In the genomic region with DNA sequence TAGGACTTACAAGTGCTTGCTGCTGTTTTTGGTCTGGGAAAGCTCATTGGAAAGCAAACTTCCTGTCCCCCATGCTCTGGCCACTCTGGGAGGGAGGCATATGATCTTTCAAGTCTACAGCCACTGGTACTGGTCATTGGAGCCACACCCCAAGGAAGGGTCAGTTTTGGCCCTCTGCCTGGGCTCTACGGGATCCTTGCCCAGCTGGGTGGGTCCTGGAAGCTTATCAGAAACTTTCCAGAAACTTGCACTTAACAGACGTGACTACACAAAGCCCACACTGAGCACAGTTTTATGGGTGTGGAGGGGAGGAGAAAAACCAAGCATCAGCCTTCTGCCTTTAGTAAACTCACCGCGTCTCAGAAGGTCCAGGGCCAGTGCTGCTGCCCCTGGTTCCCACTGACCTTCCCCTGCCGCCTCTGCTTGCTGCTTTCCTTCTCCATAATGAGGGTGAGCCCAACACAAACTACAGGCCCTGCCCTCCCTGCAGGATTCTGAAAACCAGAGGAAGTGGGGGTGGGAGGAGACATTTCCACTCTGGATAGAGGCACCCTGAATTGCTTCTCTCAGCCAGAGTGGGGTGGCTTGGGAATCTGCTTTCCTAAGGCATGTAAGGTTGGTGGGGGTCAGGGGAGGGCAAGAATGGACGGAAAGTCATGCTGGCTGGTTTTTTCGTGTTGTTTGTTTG, we compare ENCODE assay signal across 9 mouse cellular contexts. TPM values are rescaled to one million over a fixed set of nuclear protein-coding genes. Genes with fewer than 3 reads are reported as not detected.
A peak's percentile ranks its signal among the peaks of the same experiment; 100 is the strongest.
DNase-seq lines count a peak whose midpoint lies in the region; ATAC-seq and TF ChIP-seq lines count a peak whose summit lies in the region.
"Had no signal": no experiment of that assay in that cellular context is flagged by ENCODE, and none has a peak within 500 bp of the region (broad histone marks: within the 10 kb centered on the region; RNA-seq: fewer than 3 reads in every experiment).

No protein-coding gene starts in this region.

- 70% methylated on average over 7 of the region's 7 CpGs for WGBS in hindbrain, embryonic 16.5 days
- 80% methylated on average over 7 of the region's 7 CpGs for WGBS in hindbrain, embryonic 12.5 days
- WGBS in heart, adult 2 months: 32% methylated on average over 7 of the region's 7 CpGs
- 47% methylated on average over 7 of the region's 7 CpGs for WGBS in kidney, postnatal 0 days

- H3K79me2 ChIP-seq in heart, adult 2 months (replicated peaks; ENCODE audit: control insufficient read depth, insufficient read depth, low read length): no peaks in the 10 kb centered on the region

- H3K27me3 ChIP-seq in hindbrain, embryonic 16.5 days (replicated peaks; ENCODE audit: control insufficient read depth, insufficient read depth, low read length): no peaks in the 10 kb centered on the region
- H3K27me3 ChIP-seq in hindbrain, embryonic 12.5 days: no peaks in the 10 kb centered on the region
- H3K27me3 ChIP-seq in heart, adult 2 months (ENCODE audit: control insufficient read depth, insufficient read depth, low read length): no peaks in the 10 kb centered on the region
- no peaks in the 10 kb centered on the region for H3K27me3 ChIP-seq in kidney, postnatal 0 days (ENCODE audit: insufficient read depth, low read length)
- H3K27me3 ChIP-seq: limb, embryonic 15.5 days had no signal

- H3K4me1 ChIP-seq in hindbrain, embryonic 16.5 days (ENCODE audit: control insufficient read depth, insufficient read depth, low read depth, low read length): no peaks in the 10 kb centered on the region
- peaks cover 4% of the 10 kb centered on the region; the same call in 1 of the 2 replicates for H3K4me1 ChIP-seq in hindbrain, embryonic 12.5 days
- H3K4me1 ChIP-seq in heart, adult 2 months (ENCODE audit: control insufficient read depth, insufficient read depth, low read length): no peaks in the 10 kb centered on the region; the same call in 1 of the 2 replicates
- H3K4me1 ChIP-seq in kidney, postnatal 0 days (replicated peaks; ENCODE audit: insufficient read depth, low read length): no peaks in the 10 kb centered on the region
- H3K4me1 ChIP-seq: limb, embryonic 15.5 days had no signal

- intact Hi-C loops in heart, adult 2 months (cut with DNase I): loop anchor here (2.0 kb wide), 2 partner anchors 38 to 50 kb away; a partner anchor contains a TSS

- H3K9me3 ChIP-seq in hindbrain, embryonic 16.5 days (ENCODE audit: control insufficient read depth, low read length): peaks cover 3% of the 10 kb centered on the region; the same call in 1 of the 2 replicates
- H3K9me3 ChIP-seq in hindbrain, embryonic 12.5 days (replicated peaks): no peaks in the 10 kb centered on the region
- H3K9me3 ChIP-seq in kidney, postnatal 0 days (replicated peaks; ENCODE audit: low read length): no peaks in the 10 kb centered on the region
- H3K9me3 ChIP-seq: limb, embryonic 15.5 days had no signal

- no peak overlapping the region for H3K9ac ChIP-seq in hindbrain, embryonic 16.5 days (ENCODE audit: low read depth, low read length)
- no peak overlapping the region for H3K9ac ChIP-seq in hindbrain, embryonic 12.5 days
- H3K9ac ChIP-seq in heart, adult 2 months (ENCODE audit: low read depth, low read length): no peak overlapping the region
- no peak overlapping the region for H3K9ac ChIP-seq in kidney, postnatal 0 days (ENCODE audit: low read depth, low read length)
- H3K9ac ChIP-seq: limb, embryonic 15.5 days had no signal

- peak; percentile 12 for TF ChIP-seq EP300 in heart, adult 2 months (IDR thresholded peaks at IDR 0.05; ENCODE audit: insufficient read depth, low read depth, low read length)

- no peak overlapping the region for H3K27ac ChIP-seq in hindbrain, embryonic 16.5 days (ENCODE audit: low read depth, low read length)
- no peak overlapping the region for H3K27ac ChIP-seq in hindbrain, embryonic 12.5 days
- H3K27ac ChIP-seq in heart, adult 2 months: peak overlapping the region; percentile 90
- H3K27ac ChIP-seq in kidney, postnatal 0 days: peak overlapping the region; percentile 3; the same call in 1 of the 2 replicates
- H3K27ac ChIP-seq: limb, embryonic 15.5 days had no signal

- H3K36me3 ChIP-seq in hindbrain, embryonic 16.5 days (ENCODE audit: control insufficient read depth, insufficient read depth, low read length): no peaks in the 10 kb centered on the region
- H3K36me3 ChIP-seq in hindbrain, embryonic 12.5 days: no peaks in the 10 kb centered on the region
- no peaks in the 10 kb centered on the region; the same call in 1 of the 2 replicates for H3K36me3 ChIP-seq in heart, adult 2 months (ENCODE audit: control insufficient read depth, insufficient read depth, low read length)
- no peaks in the 10 kb centered on the region for H3K36me3 ChIP-seq in kidney, postnatal 0 days (ENCODE audit: insufficient read depth, low read length)
- H3K36me3 ChIP-seq: limb, embryonic 15.5 days had no signal

- peak; percentile 42; the same call in 1 of the 2 replicates for ATAC-seq in hindbrain, embryonic 16.5 days
- ATAC-seq in hindbrain, embryonic 12.5 days (ENCODE audit: low FRiP score): no peak
- no peak for ATAC-seq in kidney, postnatal 0 days (replicated peaks; ENCODE audit: low FRiP score, low read depth)
- no peak for ATAC-seq in cerebellum, adult (ENCODE audit: insufficient number of reproducible peaks, low FRiP score, low TSS enrichment)

- peak; percentile 36; the same call in 1 of the 2 replicates for TF ChIP-seq POLR2A in heart, adult 2 months (IDR thresholded peaks at IDR 0.05; ENCODE audit: insufficient read depth, low read depth, low read length)

- H3K4me2 ChIP-seq in hindbrain, embryonic 16.5 days (ENCODE audit: low read length): no peak overlapping the region
- no peak overlapping the region for H3K4me2 ChIP-seq in hindbrain, embryonic 12.5 days (replicated peaks)
- H3K4me2 ChIP-seq in kidney, postnatal 0 days (ENCODE audit: low read length): no peak overlapping the region
- H3K4me2 ChIP-seq: limb, embryonic 15.5 days had no signal

- no peak overlapping the region for H3K4me3 ChIP-seq in hindbrain, embryonic 16.5 days (ENCODE audit: low read length)
- no peak overlapping the region for H3K4me3 ChIP-seq in hindbrain, embryonic 12.5 days
- peak overlapping the region; percentile 26; the same call in 1 of the 2 replicates for H3K4me3 ChIP-seq in heart, adult 2 months
- H3K4me3 ChIP-seq in kidney, postnatal 0 days (replicated peaks; ENCODE audit: low read depth, low read length): no peak overlapping the region
- H3K4me3 ChIP-seq: limb, embryonic 15.5 days had no signal

- no peak for TF ChIP-seq CTCF in heart, adult 2 months (IDR thresholded peaks at IDR 0.05)
- no peak for TF ChIP-seq CTCF in kidney, postnatal 0 days (IDR thresholded peaks at IDR 0.05; ENCODE audit: low read depth)

- peak; percentile 87 to 88 for DNase-seq in heart, adult 2 months
- DNase-seq in kidney, postnatal 0 days (ENCODE audit: low spot score): peak; percentile 33
- DNase-seq in ovary, adult 18-20 months (ENCODE audit: low spot score): peak; percentile 30
- no peak for DNase-seq in frontal cortex, adult 2 months (ENCODE audit: extremely low spot score in 1 of 2, low spot score in 1 of 2)
- DNase-seq in right cerebral cortex, postnatal 10 days (ENCODE audit: low spot score in 2 of 2): no peak

RNA-seq across cellular contexts. Expression of a gene that starts 37.1 kb away (rescaled TPM):
- polyA plus RNA-seq in hindbrain, embryonic 16.5 days (2015; fragmentation: Nextera tagmentation; extraction: Ambion mirVana): 23.9 and 33.7 TPM in 2 replicates
- polyA plus RNA-seq in hindbrain, embryonic 12.5 days (2016; fragmentation: Nextera tagmentation; extraction: Ambion mirVana): 41.5 and 48.4 TPM in 2 replicates
- 10 to 100 TPM; 20.5 to 21.4 TPM for total RNA-seq in heart, adult 2 months (2021)
- 35.3 and 76.1 TPM in 2 replicates for polyA plus RNA-seq in heart, adult 2 months (2012; rRNA removed)
- polyA plus RNA-seq in kidney, postnatal 0 days (2015; fragmentation: Nextera tagmentation; extraction: Ambion mirVana): 77.7 and 81.3 TPM in 2 replicates
- 1.2 TPM in 2 replicates for polyA plus RNA-seq in frontal cortex, adult 2 months (2012; rRNA removed)

RNA-seq across cellular contexts. Expression of a gene that starts 51.1 kb away (rescaled TPM):
- polyA plus RNA-seq in hindbrain, embryonic 16.5 days (2015; fragmentation: Nextera tagmentation; extraction: Ambion mirVana): 19.6 and 29.8 TPM in 2 replicates
- polyA plus RNA-seq in hindbrain, embryonic 12.5 days (2016; fragmentation: Nextera tagmentation; extraction: Ambion mirVana): 42.2 and 46.7 TPM in 2 replicates
- 10 to 100 TPM; 56.9 to 59.1 TPM for total RNA-seq in heart, adult 2 months (2021)
- 40.7 and 54.1 TPM in 2 replicates for polyA plus RNA-seq in heart, adult 2 months (2012; rRNA removed)
- polyA plus RNA-seq in kidney, postnatal 0 days (2015; fragmentation: Nextera tagmentation; extraction: Ambion mirVana): 21.8 and 27.9 TPM in 2 replicates
- polyA plus RNA-seq in frontal cortex, adult 2 months (2012; rRNA removed): 46.5 and 48.1 TPM in 2 replicates

Comparison
In these comparisons a context has a peak if more than half of its experiments do, and no peak if none do; other contexts are left out.
1. H3K27ac ChIP-seq: peak in heart, adult 2 months (single experiment) and kidney, postnatal 0 days (single experiment); none in hindbrain, embryonic 16.5 days (single experiment) and hindbrain, embryonic 12.5 days (single experiment).
2. DNase-seq: peak in heart, adult 2 months (2 of 2), kidney, postnatal 0 days (single experiment) and ovary, adult 18-20 months (single experiment); none in frontal cortex, adult 2 months (0 of 2) and right cerebral cortex, postnatal 10 days (0 of 2).
3. RNA of a gene that starts 37.1 kb away (polyA plus RNA-seq): 77.7 to 81.3 TPM in kidney, postnatal 0 days, 41.5 to 48.4 TPM in hindbrain, embryonic 12.5 days, 35.3 to 76.1 TPM in heart, adult 2 months and 23.9 to 33.7 TPM in hindbrain, embryonic 16.5 days; 1.2 TPM in frontal cortex, adult 2 months; every median in the first group is over 10 times any median in the second.